Mouse (Mus musculus) lung, postnatal 36 days (tissue): ENCODE results near the gene Eif3c.

Source experiments
- DNase-seq: peaks from one replicate; pipeline ENCODE4 v3.0.0; 2022; ENCODE audit warnings: mixed read lengths

The Eif3c gene

GRCm38 (mm10) chr7:126545631-126546030, 20.6 kb downstream of the Eif3c start:
- no peak for DNase-seq

- DNase-seq: no peak
Measured at GRCm38 (mm10) chr7:126541661-126542060, 24.6 kb downstream of the Eif3c start.

GRCm38 (mm10) chr7:126537820-126538585, 28.2 kb downstream of the Eif3c start:
- DNase-seq: peak; percentile 52

GRCm38 (mm10) chr7:126536466-126536865, 29.7 kb downstream of the Eif3c start:
- no peak for DNase-seq

- DNase-seq: no peak
Measured at GRCm38 (mm10) chr7:126535766-126536165, 30.4 kb downstream of the Eif3c start.

GRCm38 (mm10) chr7:126533434-126533833, 32.8 kb downstream of the Eif3c start:
- no peak for DNase-seq

- DNase-seq: peak; percentile 70
Measured at GRCm38 (mm10) chr7:126528166-126528577, 38.0 kb downstream of the Eif3c start.

- DNase-seq: peak; percentile 54
Measured at GRCm38 (mm10) chr7:126523316-126523715, 42.9 kb downstream of the Eif3c start.

- peak; percentile 20 for DNase-seq
Measured at GRCm38 (mm10) chr7:126519513-126519912, 46.7 kb downstream of the Eif3c start.

GRCm38 (mm10) chr7:126518261-126518941, 47.8 kb downstream of the Eif3c start:
- no peak for DNase-seq

- DNase-seq: no peak
Measured at GRCm38 (mm10) chr7:126511287-126511686, 54.9 kb downstream of the Eif3c start.

GRCm38 (mm10) chr7:126507126-126507778, 59.0 kb downstream of the Eif3c start:
- DNase-seq: no peak

GRCm38 (mm10) chr7:126504913-126505312, 61.3 kb downstream of the Eif3c start:
- no peak for DNase-seq

- DNase-seq: peak; percentile 99
Measured at GRCm38 (mm10) chr7:126503273-126503878, 62.8 kb downstream of the Eif3c start, which contains the start of gene Atxn2l. TSS of gene Atxn2l (minus strand) at chr7:126503437.

- DNase-seq: no peak
Measured at GRCm38 (mm10) chr7:126502751-126503150, 63.5 kb downstream of the Eif3c start.

- peak; percentile 94 for DNase-seq
Measured at GRCm38 (mm10) chr7:126502023-126502741, 64.0 kb downstream of the Eif3c start.

- DNase-seq: no peak
Measured at GRCm38 (mm10) chr7:126501684-126502022, 64.6 kb downstream of the Eif3c start.

- DNase-seq: no peak
Measured at GRCm38 (mm10) chr7:126499416-126499815, 66.8 kb downstream of the Eif3c start.

GRCm38 (mm10) chr7:126497966-126498365, 68.2 kb downstream of the Eif3c start:
- no peak for DNase-seq

GRCm38 (mm10) chr7:126496475-126496874, 69.7 kb downstream of the Eif3c start:
- no peak for DNase-seq
